Mouse (Mus musculus): Measurements from ENCODE around the gene Ptchd1.

GRCm38 (mm10) chrX:155594685-155595084 is 28.9 kb downstream of the Ptchd1 start:
- TF ChIP-seq TAL1 (IDR thresholded peaks at IDR 0.05; ENCODE audit: low read length) (no peak), GATA1 (IDR thresholded peaks at IDR 0.05; ENCODE audit: low read length) (no peak)
